Mouse (Mus musculus): ENCODE measurements around the gene Cobl. TPM values are rescaled to one million over a fixed set of nuclear protein-coding genes. Genes with fewer than 3 reads are reported as not detected.
A peak's percentile ranks its signal among the peaks of the same experiment; 100 is the strongest.

Gene Cobl
- total RNA-seq, 2 experiments from 2014 or later: 2.3 to 3.5 TPM

DNA sequence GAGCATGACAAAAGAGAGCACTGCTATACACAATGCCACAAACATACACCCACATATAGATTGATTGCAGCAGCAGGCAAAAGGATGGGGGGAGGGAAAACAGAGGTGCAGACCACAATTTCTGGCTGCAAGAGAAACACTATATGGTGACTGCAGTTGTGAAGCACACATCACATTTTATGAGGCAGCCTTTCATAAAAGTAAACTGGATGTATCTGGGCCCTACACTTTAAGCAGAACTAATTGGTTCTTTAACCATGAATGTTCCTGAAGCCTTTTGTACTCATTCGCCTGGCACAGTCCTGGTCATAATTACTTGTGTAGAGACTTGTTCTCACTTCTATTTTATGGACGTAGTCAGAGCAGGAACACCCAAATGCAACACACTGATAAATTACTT, 19.5 kb downstream of the Cobl start:
- DNase-seq (ENCODE audit: low spot score in 2 of 2): no peak

DNA sequence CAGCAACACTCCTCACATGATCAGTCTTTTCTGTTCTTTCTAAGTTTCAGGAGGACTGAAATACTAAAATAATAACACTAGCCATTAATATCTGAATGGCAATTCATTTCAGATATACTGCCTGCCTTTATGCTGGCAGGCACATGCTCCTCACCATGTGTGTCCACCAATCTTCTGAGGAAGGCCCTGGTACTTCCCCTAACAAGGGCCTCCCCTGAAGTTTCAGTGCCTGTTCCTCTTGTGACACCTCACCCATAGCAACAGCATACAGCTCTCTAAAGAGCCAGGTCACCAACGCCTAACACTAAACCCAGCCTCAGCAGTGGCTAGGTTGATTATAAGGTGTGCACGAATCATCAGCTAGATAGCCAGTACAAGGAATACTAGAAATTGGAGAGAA, 20.5 kb downstream of the Cobl start:
- no peak for DNase-seq (ENCODE audit: low spot score in 2 of 2)

DNA sequence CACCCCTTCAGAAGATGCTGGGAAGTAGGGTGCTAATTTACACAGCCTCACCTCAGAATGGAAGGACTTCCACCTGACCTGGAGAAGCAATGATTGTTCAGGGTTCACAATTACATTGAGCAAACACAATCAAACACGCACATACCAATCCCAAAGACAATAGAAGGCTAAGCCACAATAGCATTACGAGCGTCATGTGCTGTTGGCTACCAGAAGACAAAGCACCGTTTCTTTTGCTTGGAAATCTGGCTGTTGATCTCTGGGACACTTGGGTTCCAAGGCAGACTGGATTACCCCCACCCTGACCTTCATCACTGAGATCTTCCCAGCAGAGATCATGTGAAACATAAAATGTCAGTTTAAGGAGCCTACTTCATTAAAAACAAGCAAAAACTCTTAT, 21.1 kb downstream of the Cobl start:
- DNase-seq (ENCODE audit: low spot score in 2 of 2): no peak

- DNase-seq (ENCODE audit: low spot score in 2 of 2): no peak
Measured at GRCm38 (mm10) chr11:12443185-12443584, 21.6 kb downstream of the Cobl start.

DNA sequence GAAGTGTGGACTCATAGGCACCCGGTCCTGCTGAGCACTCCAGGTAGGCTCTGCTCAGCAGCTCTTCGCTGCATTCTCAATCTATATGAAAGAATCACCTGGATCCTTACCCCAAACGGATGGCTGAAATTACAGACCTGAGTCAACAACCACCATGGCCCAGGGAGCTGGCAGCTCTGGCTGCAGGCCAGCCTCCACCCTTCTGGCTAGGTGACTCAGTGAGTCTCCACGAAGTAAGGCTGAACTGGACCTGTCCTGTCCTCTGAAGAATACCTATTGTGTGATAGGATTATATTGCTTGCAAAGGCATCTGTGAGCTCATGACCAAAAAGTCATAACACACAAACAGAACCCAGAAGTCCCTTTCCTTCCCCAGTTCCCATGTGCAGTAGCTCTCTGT, 22.5 kb downstream of the Cobl start:
- DNase-seq (ENCODE audit: low spot score in 2 of 2): no peak

DNA sequence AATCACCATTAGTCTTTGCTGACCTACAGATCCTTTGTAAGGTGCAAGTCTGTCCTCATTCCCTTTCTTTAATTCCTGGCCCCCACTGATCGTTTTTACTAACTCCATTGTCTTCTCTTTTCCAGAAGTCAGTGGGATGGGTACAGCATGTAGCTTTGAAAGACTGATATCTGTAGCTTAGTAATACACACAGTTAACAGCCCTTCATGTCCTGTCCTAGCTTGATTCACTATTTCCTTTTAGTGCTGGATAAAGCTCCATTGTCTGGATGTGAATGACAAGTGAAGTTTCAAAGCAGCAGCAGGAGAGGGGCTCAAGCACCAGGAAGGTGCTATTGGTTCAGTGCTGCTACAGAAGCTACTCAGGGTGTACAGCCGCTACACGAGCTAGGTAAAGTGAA, 28.9 kb downstream of the Cobl start:
- no peak for DNase-seq (ENCODE audit: low spot score in 2 of 2)

DNA sequence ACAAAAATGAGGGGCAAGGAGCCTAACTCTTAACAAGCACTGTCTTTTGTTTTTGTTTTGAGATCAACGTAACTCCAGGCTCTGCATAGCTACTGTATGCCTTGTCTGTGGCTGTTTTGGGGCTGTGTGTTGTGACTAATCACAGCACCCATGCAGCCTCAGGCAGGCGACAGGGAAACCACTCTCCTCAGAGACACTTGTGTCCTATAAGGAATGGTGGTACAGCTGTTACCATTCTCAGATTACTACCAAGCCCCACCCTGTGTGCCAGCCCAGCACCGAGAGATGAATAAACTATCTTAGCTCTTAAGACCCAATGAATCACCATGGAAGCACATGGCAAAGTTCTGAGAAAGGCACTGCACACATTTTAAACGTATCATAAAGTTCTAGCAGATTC, 29.7 kb downstream of the Cobl start:
- DNase-seq (ENCODE audit: low spot score in 2 of 2): no peak

DNA sequence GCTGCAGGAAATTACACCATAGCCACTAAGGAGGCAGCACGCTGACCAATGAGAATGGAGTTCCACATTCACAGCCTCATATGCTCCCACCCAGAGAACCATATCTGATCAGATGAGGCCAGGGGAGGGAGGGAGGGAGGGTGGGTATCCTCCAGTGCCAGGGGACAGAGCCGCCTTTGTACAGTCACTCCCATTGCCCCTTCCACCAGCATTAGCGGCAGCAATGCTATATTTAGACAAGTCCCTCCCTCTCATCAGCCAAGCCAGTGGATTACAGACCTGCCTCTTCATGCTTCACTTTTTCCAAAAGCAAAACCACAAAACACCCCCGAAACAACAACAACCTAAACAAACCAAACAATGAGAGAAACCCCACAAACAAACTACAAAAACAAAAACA, 30.2 kb downstream of the Cobl start:
- DNase-seq (ENCODE audit: low spot score in 2 of 2): no peak

GRCm38 (mm10) chr11:12431911-12432310, 32.8 kb downstream of the Cobl start:
- DNase-seq (ENCODE audit: low spot score in 2 of 2): no peak

DNA sequence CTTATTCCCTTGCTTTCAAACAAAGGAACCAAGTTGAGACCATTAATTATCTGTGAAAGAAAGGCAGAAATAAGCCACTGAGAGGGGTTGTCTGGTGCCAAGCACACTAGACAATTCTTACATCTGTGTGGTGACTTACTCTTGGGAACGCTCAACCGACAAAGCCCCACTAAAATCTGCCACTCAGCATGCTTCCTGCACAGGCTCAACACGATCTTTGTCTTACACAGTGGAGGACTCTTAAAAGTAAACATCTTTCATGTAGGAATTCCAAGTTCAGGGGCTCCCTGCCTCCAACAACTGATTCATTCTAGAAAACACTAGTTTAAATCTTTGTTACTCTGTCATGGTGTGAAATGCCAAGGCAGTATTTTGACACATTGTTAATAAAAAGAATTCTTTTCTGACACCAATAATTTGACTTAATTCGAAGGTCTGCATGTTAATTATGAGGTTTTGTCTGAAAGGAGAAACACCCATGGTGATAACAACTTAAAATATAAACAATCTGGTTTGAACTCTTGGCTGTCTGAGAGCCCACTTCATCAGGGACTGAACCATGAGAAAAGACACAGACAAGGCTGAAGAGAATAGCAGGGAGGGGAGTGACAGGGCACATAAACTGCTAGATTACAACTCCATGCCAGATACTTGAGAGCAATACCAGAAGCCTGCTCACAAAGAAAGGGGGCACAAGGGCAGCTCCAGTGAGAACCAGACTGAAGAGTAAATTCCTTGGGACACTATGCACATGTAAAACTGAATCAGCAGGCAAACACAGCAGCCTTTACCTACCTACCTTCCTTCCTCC, 34.3 kb downstream of the Cobl start:
- DNase-seq (ENCODE audit: low spot score in 2 of 2): no peak

- no peak for DNase-seq (ENCODE audit: low spot score in 2 of 2)
Measured at GRCm38 (mm10) chr11:12426746-12427145, 38.0 kb downstream of the Cobl start.

- DNase-seq (ENCODE audit: low spot score in 2 of 2): no peak
Measured at GRCm38 (mm10) chr11:12424205-12424604, 40.6 kb downstream of the Cobl start.

DNA sequence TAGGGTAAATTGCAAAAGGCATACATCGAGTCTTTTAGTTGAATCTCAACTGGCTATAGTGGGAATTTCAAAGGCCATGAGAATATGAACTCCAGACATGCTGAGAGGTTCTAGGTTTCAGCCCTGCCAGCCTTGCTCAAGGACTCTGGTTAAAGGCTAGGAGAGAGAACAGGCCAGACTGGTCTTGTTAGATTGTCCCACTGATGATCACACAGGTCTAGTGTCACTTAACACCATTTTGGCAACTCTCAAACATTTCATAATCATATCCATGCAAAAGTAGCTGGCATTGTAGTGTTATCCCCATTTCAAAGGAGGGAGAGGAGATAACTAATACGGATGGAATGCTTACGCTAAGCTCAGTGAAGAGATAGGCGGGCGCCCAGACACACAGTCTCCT, 43.6 kb downstream of the Cobl start:
- DNase-seq (ENCODE audit: low spot score in 2 of 2): no peak

DNA sequence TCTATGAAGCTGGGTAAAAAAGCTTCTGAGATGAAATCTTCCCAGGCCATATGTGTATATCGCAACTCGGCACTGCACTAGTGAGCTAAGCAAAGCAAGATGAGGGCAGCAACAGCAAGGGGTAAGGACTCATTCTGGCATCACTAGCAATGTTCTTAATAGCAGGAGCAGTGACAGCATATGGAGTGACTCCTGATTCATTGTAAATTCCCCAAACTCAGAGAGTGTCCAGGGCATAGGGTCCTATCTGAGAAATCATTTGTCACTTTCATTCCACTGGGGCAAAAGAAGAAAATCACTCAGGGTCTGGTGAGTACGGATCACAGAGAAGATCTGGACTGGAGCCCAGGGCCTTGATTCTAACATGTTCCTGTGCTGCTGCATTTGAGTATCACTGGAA, 44.6 kb downstream of the Cobl start:
- no peak for DNase-seq (ENCODE audit: low spot score in 2 of 2)

DNA sequence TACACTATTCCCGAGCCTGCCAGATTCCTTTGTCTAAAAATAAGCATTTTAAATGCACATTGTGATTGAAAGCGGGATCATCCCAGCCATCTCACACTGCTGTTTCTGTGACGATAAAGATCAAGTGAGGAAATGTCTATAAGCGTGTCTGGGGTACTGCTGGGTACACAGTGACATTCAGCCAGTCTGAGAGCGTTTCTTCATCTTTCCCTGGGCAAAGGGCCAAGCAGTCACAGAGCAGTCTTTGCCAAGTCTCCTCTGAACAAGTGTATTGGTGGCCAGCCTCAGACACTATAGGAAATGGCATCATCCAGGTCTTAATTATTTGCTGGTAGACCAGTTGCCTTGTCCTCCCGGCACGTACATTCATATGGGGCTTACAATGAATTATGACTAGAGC, 47.9 kb downstream of the Cobl start:
- DNase-seq (ENCODE audit: low spot score in 2 of 2): peak in 1 of 2 experiments; percentile 28

- DNase-seq (ENCODE audit: low spot score in 2 of 2): no peak
Measured at GRCm38 (mm10) chr11:12415329-12415728, 49.4 kb downstream of the Cobl start.

GRCm38 (mm10) chr11:12411950-12412349, 52.8 kb downstream of the Cobl start:
- no peak for DNase-seq (ENCODE audit: low spot score in 2 of 2)

GRCm38 (mm10) chr11:12411075-12411807, 53.5 kb downstream of the Cobl start:
- no peak for DNase-seq (ENCODE audit: low spot score in 2 of 2)

DNA sequence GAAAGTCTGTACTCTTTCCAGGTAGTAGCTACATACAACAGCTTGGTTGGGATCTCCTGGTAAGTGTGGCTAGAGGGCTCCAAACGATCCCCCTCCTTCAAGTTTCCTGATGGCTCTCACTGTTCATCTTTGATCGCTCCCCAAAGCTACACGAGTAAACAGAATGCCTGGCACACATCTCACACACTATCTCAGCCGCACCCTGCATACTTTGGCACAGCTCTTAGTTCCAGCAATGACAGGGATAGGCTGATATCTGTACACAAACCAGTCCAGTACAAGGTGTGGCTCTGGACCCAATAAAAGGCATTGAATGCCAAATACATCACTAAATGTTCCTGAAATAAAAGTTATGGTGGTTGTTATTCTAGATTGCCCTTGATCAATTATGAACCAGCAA, 55.3 kb downstream of the Cobl start:
- no peak for DNase-seq (ENCODE audit: low spot score in 2 of 2)

- DNase-seq (ENCODE audit: low spot score in 2 of 2): no peak
Measured at GRCm38 (mm10) chr11:12407834-12408233, 56.9 kb downstream of the Cobl start.

GRCm38 (mm10) chr11:12399903-12400302, 64.9 kb downstream of the Cobl start:
- DNase-seq (ENCODE audit: low spot score in 2 of 2): no peak

- no peak for DNase-seq (ENCODE audit: low spot score in 2 of 2)
Measured at GRCm38 (mm10) chr11:12396196-12396595, 68.6 kb downstream of the Cobl start.

DNA sequence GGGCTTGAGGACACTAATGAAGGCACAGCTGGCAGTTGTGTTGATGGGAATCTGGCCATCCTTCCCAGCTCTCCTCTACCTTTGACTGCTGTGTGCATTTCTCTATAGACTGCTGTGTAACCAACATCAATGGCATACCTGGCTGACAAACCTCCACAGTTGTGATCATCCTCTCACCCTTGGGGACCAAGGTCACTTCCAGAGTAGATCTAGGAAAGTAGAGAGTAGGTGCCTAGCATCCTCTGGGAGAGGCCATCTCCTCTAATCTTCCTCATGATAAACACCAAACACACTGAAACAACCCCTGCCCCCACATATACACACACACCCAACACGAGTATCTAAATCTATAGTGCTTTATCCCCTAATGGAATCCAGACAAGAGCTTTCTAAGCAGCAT, 70.1 kb downstream of the Cobl start:
- no peak for DNase-seq (ENCODE audit: low spot score in 2 of 2)

All from adrenal gland, adult 18-20 months (tissue).